Mouse (Mus musculus): ENCODE measurements around the gene Pik3c2b. TPM values are rescaled to one million over a fixed set of nuclear protein-coding genes. Genes with fewer than 3 reads are reported as not detected.
A peak's percentile ranks its signal among the peaks of the same experiment; 100 is the strongest.

The Pik3c2b gene
- polyA plus RNA-seq, 1 experiment from 2014 or later, result 15.5 TPM

DNA sequence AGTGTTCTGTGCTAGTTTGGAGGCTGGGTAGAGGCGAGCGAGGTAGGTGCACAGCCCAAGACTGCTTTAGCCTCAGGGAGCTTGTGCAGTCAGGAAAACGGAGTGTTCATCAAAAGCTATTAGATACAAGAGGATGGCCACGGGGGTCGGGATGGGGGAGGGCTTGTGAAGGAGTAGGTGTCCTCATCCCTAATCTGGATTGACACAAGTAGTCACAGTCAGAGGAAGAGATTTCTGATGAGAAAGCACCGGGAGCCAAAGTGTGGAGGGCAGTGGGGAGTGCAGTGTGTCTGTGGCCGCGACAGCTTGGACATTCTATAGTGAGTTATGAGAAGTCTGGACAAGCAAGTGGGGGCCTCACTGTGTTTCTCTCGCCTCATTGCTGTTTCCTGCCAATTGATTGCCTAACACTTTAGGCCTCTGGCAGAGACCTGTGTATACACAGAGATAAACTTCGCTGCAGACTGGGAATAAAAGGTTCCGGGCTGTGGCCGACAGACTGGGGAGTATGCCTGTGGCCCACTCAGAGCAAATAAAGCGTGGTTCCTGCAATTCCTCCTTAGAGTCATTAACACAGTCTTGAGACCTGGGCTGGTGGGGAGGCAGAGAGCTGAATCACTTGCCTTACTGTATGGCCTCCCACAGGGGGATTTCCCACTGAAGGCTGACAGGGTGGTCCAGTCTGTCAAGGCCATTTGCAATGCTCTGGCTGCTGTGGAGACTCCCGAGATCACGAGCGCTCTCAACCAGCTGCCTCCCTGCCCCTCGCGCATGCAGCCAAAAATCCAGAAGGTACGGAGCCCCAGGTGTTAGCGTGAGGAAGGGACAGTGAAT is 31.4 kb downstream of the Pik3c2b start:
- 55% methylated on average over 20 of the region's 20 CpGs for WGBS
- Histone ChIP-seq H3K27me3 (no peaks in the 10 kb centered on the region), H3K4me3 (no peak overlapping the region), H3K4me1 (peaks cover 63% of the 10 kb centered on the region), H3K36me3 (ENCODE audit: poor library complexity, severe bottlenecking) (peaks cover 84% of the 10 kb centered on the region), H3K27ac (peak overlapping the region; percentile 95), H3K4me2 (no peak overlapping the region), H3K9me3 (replicated peaks) (no peaks in the 10 kb centered on the region), H3K9ac (no peak overlapping the region)
- no peak for ATAC-seq

DNA sequence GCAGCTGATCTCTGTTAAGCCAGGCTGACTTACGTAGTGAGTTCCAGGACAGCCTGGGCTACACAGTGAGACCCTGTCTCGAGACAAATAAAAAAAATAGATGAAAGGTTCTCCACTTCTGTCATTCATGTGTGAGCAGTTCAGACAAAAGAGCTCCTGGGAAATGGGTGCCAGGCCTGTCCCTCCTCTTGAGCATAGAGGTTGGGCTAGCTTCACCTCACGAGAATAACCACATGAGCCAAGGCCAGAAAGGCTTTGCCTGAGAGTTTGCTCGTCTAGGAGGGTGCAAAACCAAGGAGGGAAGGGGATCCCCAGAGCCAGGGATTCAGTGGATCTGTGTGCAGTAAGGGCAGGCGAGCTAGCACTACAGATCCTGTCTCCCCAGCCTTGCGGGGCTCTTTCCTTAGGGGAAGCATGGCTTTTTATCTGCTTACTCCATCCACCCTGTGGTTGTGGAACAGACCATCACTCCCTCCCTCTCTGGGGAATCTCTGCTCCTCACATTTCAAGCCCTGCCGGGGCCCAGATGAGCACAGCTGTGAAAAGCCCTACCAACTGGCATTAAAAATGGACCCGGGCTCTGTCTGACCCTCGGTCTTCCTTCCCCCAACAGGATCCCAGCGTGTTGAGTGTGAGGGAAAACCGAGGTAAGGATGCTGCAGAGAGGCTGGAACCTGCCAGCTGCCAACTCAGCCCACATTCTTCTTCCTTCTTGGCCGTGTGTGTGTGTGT is 32.3 kb downstream of the Pik3c2b start:
- Histone ChIP-seq H3K4me2 (no peak overlapping the region), H3K36me3 (ENCODE audit: poor library complexity, severe bottlenecking) (peaks cover 83% of the 10 kb centered on the region), H3K9me3 (replicated peaks) (no peaks in the 10 kb centered on the region), H3K9ac (no peak overlapping the region), H3K4me1 (peaks cover 55% of the 10 kb centered on the region), H3K27ac (peak overlapping the region; percentile 95), H3K4me3 (no peak overlapping the region), H3K27me3 (no peaks in the 10 kb centered on the region)
- ATAC-seq, result 0 out of 2 replicates have a peak, but pooled peaks have one; percentile 0
- WGBS, result 51% methylated on average over 11 of the region's 12 CpGs

DNA sequence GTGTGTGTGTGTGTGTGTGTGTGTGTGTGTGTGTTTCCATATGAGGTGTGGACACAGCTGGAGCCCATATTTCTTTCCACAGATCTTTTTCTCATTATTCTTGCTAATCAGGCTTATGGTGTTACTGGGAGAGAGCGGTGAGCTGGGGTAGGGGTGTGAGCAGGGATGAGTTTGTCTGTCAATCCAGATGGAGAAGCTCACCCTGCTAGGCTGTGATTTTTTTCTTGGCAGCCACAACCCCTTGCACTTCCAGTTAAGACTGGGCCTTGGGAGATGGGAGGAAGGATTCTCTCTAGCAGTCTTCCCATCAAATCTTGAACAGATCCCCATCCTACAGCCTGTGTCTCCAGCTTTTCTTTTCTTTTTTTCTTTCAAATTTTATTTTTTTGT is 32.9 kb downstream of the Pik3c2b start:
- Histone ChIP-seq H3K4me3 (no peak overlapping the region), H3K4me2 (no peak overlapping the region), H3K36me3 (ENCODE audit: poor library complexity, severe bottlenecking) (peaks cover 83% of the 10 kb centered on the region), H3K27ac (peak overlapping the region; percentile 95), H3K9ac (no peak overlapping the region), H3K9me3 (replicated peaks) (no peaks in the 10 kb centered on the region), H3K4me1 (peaks cover 50% of the 10 kb centered on the region), H3K27me3 (no peaks in the 10 kb centered on the region)
- 67% methylated on average over 1 of the region's 1 CpGs for WGBS
- ATAC-seq, result peak; percentile 39; the same call in 1 of the 2 replicates

DNA sequence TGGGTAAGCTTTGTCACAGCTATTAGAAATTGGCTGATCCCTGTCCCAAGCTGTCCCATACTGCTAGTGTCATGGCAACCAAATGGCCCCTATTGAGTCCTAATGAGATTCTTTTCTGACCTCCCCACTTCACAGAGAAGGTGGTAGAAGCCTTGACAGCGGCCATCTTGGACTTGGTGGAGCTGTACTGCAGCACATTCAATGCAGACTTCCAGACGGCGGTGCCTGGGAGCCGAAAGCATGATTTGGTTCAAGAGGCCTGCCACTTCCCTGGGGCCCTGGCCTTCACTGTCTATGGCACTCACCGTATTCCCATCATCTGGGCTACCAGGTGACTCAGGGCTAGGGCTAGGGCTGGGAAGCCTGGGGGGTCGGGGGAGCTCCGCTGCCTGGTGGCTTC is 34.0 kb downstream of the Pik3c2b start:
- H3K9ac ChIP-seq, result peak overlapping the region; percentile 43

DNA sequence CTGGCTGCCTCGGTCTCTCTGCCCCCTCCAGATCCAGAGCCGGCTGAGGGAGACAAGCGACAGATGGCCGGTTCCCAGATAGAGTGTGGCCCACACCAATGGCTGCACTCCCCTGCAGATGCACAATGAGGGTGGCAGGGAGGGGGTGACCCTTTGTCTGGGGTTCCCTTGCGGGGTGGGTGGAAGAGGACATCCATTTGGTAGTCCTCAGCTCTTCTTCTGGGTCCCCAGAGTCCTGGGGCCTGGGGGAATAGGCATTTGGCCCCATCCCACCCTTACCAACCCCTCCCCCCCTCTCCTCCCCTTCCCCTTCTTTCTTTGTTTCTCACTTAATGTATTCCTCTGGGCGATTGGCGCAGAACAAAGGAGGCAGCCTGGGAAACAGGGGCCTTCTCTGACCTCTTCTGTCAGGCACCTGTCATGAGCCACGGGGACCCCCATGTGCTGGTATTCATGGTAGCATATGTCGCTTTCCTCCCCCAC is 34.7 kb downstream of the Pik3c2b start:
- Histone ChIP-seq H3K9me3 (replicated peaks) (no peaks in the 10 kb centered on the region), H3K36me3 (ENCODE audit: poor library complexity, severe bottlenecking) (peaks cover 85% of the 10 kb centered on the region), H3K4me1 (peaks cover 54% of the 10 kb centered on the region), H3K4me2 (peak overlapping the region; percentile 19; the same call in 1 of the 2 replicates), H3K4me3 (no peak overlapping the region), H3K27ac (peak overlapping the region; percentile 95), H3K27me3 (no peaks in the 10 kb centered on the region), H3K9ac (peak overlapping the region; percentile 43)
- ATAC-seq, result peak; percentile 83
- WGBS, result 8% methylated on average over 9 of the region's 9 CpGs

More for the DNA sequence above, 34.0 kb downstream of the Pik3c2b start:
- Histone ChIP-seq H3K36me3 (ENCODE audit: poor library complexity, severe bottlenecking) (peaks cover 85% of the 10 kb centered on the region), H3K27ac (peak overlapping the region; percentile 95), H3K9me3 (replicated peaks) (no peaks in the 10 kb centered on the region), H3K4me1 (peaks cover 50% of the 10 kb centered on the region), H3K27me3 (no peaks in the 10 kb centered on the region), H3K4me2 (peak overlapping the region; percentile 19; the same call in 1 of the 2 replicates), H3K4me3 (no peak overlapping the region)
- WGBS, result 41% methylated on average over 7 of the region's 7 CpGs
- ATAC-seq, result peak; percentile 34

DNA sequence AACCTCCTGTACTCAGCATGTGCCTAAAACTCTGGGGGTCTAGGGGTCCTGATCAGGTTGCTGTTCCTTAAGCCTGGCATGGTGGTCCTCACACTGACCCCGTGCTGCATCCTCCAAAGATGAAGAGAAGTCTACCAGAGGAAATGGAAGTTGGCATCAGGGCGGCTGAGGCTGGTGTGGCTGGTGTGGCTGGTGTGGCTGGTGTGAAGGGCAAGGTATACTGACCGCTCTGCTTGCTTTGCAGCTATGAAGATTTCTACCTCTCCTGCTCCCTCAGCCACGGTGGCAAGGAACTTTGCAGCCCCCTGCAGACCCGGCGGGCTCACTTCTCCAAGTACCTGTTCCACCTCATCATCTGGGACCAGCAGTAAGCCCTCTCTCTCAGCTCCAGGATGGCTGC is 35.2 kb downstream of the Pik3c2b start:
- Histone ChIP-seq H3K27me3 (no peaks in the 10 kb centered on the region), H3K9me3 (replicated peaks) (no peaks in the 10 kb centered on the region), H3K36me3 (ENCODE audit: poor library complexity, severe bottlenecking) (peaks cover 86% of the 10 kb centered on the region), H3K4me3 (no peak overlapping the region), H3K9ac (peak overlapping the region; percentile 43; the same call in 1 of the 2 replicates), H3K4me2 (0 out of 2 replicates have a peak overlapping the region, but pooled peaks have one; percentile 19), H3K4me1 (peaks cover 57% of the 10 kb centered on the region), H3K27ac (peak overlapping the region; percentile 95)
- WGBS, result 20% methylated on average over 6 of the region's 6 CpGs
- ATAC-seq, result no peak

DNA sequence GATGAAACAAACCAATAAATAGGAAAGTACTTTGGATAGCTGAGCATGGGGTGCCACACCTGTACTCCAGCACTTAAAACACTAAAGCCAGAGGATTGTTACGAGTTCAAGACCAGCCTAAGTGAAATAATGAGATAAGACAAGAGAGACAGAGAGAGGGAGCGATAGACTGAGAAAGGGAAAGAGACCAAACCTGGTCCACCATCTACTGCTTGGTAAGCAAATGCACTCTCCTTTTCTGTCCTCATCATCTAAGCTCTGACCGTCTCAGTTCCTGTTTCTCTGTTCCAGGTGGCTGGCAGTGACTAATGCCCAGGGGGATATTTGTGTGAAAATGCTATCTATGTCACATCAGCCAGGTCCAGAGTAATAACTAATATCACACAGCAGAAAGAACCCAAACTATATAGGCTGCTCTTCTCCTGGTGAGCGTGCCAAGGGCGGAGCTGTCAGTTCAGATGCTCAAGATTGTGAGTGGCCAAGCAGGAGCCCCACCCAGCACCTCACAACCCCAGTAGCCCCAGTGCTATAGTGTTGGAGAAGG is 37.6 kb downstream of the Pik3c2b start:
- Histone ChIP-seq H3K9me3 (replicated peaks) (no peaks in the 10 kb centered on the region), H3K9ac (no peak overlapping the region), H3K27me3 (no peaks in the 10 kb centered on the region), H3K4me2 (no peak overlapping the region), H3K4me3 (no peak overlapping the region), H3K27ac (no peak overlapping the region), H3K36me3 (ENCODE audit: poor library complexity, severe bottlenecking) (peaks cover 75% of the 10 kb centered on the region), H3K4me1 (peaks cover 48% of the 10 kb centered on the region)
- ATAC-seq, result no peak
- WGBS, result 95% methylated on average over 5 of the region's 5 CpGs

DNA sequence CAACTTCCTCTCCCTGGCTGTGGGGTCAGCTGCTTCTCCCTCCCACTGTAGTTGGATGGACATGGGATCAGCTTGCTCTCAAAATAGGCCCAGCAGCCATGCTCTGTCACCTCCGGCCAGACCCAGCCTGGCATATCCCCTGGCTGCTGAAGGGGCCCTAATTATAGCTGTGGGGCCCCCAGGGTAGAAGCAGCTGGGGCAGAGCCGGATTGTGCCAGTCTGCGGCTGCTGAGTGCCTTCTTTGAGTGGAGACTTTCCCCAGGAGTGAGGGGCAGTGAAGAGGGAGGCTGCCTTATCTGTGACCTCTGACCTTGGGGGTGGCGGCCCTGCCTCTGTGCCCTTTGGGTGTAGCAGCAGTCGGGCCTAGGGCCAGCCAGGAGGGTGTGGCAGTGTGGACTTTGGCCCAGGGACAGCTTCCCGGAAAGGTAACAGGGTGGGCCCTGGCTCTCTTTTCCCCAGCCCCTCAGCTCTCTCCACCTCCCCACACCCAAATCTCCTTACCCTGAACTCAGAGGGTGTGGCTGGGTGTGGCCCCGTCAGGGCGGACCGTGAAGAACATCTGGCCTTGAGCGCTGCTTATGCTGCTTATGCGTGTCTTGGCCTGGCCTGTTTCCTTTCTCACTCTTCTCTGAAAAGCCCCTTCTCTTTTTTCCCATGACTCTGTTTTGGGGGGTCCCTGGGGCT is 38.6 kb downstream of the Pik3c2b start:
- Histone ChIP-seq H3K9ac (no peak overlapping the region), H3K36me3 (ENCODE audit: poor library complexity, severe bottlenecking) (peaks cover 76% of the 10 kb centered on the region)
- WGBS, result 76% methylated on average over 11 of the region's 11 CpGs

DNA sequence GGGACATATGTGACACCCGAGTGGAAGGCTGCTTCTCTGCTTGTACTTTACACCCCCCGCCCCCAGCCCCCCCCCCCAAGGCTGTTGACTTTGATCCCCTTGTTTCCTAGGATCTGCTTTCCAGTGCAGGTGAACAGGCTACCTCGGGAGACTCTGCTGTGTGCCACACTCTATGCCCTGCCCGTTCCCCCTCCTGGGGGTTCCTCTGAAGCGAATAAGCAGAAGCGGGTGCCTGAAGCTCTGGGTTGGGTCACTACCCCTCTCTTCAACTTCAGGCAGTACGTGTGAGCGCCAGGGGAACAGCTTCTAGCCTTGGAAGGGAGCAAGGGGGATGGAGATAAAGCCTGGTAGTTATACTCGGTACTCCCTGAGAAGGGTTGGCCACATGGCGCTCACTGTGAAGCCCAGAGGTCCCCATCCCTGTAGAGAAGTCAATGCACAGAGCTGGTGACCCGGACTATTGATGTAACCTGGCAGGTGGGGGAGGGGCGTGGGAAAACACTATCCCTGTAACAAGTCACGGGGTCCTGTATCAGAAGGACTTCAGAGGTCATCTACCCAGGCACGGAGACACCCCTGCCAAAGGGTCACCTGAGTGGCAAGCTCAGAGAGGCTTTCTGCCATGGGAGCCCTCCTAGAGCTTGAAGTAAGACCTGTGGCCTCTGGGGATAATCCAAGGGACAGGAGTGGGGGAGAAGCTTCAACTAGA is 39.4 kb downstream of the Pik3c2b start:
- ATAC-seq, result no peak
- H3K36me3 ChIP-seq (ENCODE audit: poor library complexity, severe bottlenecking), result peaks cover 78% of the 10 kb centered on the region
- no peaks in the 10 kb centered on the region for H3K27me3 ChIP-seq
- 76% methylated on average over 14 of the region's 14 CpGs for WGBS
- no peak overlapping the region for H3K27ac ChIP-seq
- peaks cover 39% of the 10 kb centered on the region for H3K4me1 ChIP-seq
- no peaks in the 10 kb centered on the region for H3K9me3 ChIP-seq (replicated peaks)
- no peak overlapping the region for H3K9ac ChIP-seq
- no peak overlapping the region for H3K4me3 ChIP-seq
- H3K4me2 ChIP-seq, result no peak overlapping the region

More for the DNA sequence above, 38.6 kb downstream of the Pik3c2b start:
- H3K9me3 ChIP-seq (replicated peaks), result no peaks in the 10 kb centered on the region
- no peaks in the 10 kb centered on the region for H3K27me3 ChIP-seq
- no peak overlapping the region for H3K27ac ChIP-seq
- no peak for ATAC-seq
- H3K4me2 ChIP-seq, result no peak overlapping the region
- no peak overlapping the region for H3K4me3 ChIP-seq
- peaks cover 47% of the 10 kb centered on the region for H3K4me1 ChIP-seq

DNA sequence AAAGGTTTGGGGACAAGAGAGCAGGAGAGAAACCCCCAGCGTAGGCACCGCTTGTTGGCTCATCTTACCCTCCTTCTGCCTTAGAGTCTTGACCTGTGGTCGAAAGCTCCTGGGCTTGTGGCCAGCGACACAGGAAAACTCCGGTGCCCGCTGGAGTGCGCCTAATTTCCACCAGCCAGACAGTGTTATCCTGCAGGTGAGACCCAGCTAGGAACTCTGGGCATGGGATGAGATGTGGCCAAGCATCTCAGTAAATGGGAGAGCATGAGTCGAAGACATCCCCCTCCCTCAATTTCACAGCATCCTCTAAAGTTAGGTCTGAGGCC is 39.9 kb downstream of the Pik3c2b start:
- Histone ChIP-seq H3K9me3 (replicated peaks) (no peaks in the 10 kb centered on the region), H3K36me3 (ENCODE audit: poor library complexity, severe bottlenecking) (peaks cover 83% of the 10 kb centered on the region), H3K9ac (no peak overlapping the region), H3K4me3 (no peak overlapping the region), H3K4me2 (no peak overlapping the region), H3K27ac (peak overlapping the region; percentile 27; the same call in 1 of the 2 replicates), H3K4me1 (peaks cover 34% of the 10 kb centered on the region), H3K27me3 (no peaks in the 10 kb centered on the region)
- ATAC-seq, result no peak
- WGBS, result 86% methylated on average over 8 of the region's 8 CpGs

DNA sequence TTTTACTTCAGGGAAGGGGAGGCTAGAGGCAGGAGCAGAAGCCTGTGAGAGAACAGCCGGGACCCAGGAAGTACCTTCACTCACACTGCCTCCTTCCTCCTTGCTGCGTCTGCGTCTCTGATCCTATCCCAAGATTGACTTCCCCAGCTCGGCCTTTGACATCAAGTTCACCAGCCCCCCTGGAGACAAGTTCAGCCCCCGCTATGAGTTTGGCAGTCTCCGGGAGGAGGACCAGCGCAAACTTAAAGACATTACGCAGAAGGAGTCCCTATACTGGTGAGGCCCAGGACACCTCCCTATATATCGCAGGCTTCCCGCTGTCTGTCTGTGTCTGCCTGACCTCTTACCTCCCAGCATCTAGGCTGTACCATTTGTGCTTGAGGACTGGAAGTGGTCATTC is 41.3 kb downstream of the Pik3c2b start:
- Histone ChIP-seq H3K9me3 (replicated peaks) (no peaks in the 10 kb centered on the region), H3K4me2 (no peak overlapping the region), H3K9ac (no peak overlapping the region), H3K4me1 (peaks cover 20% of the 10 kb centered on the region), H3K27me3 (no peaks in the 10 kb centered on the region), H3K27ac (0 out of 2 replicates have a peak overlapping the region, but pooled peaks have one; percentile 32), H3K36me3 (ENCODE audit: poor library complexity, severe bottlenecking) (peaks cover 87% of the 10 kb centered on the region), H3K4me3 (no peak overlapping the region)
- ATAC-seq, result no peak
- WGBS, result 88% methylated on average over 10 of the region's 10 CpGs
